Comparison of ENCODE assay signal across 8 mouse cellular contexts in the genomic region with DNA sequence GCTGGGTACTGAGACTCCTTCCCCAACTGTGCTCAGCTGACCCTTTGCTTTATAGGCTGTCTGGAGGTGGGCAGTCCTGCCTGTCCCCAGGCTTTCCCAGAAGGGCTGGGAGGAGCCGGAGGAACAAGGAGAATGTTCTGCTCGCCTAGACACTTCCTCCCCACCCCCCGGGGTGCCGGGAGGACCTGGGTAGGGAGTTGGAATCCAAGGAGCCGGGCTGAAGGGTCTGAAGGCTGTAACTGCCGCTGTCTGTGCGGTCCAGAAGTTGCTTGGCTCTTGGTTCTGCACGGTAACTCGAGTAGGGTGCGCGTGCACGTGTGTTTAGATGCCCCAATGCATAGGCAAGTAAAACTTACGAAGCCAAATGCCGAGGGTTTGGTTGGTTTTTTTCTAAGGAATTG.
DNase-seq lines count a peak whose midpoint lies in the region; ATAC-seq lines count a peak whose summit lies in the region.

No protein-coding gene starts in this region.

- peak overlapping the region; percentile 76 for H3K27ac ChIP-seq in embryonic facial prominence, embryonic 10.5 days (replicated peaks)
- H3K27ac ChIP-seq in heart, embryonic 10.5 days: peak overlapping the region; percentile 90
- H3K27ac ChIP-seq in kidney, embryonic 14.5 days (ENCODE audit: low read depth, low read length): peak overlapping the region; percentile 85

- peak; percentile 78 for ATAC-seq in kidney, embryonic 14.5 days (ENCODE audit: low FRiP score, low TSS enrichment)

- under 1% methylated on average over 14 of the region's 14 CpGs for WGBS in embryonic facial prominence, embryonic 10.5 days
- 2% methylated on average over 14 of the region's 14 CpGs for WGBS in heart, embryonic 10.5 days
- WGBS in kidney, embryonic 14.5 days: under 1% methylated on average over 14 of the region's 14 CpGs

- H3K27me3 ChIP-seq in embryonic facial prominence, embryonic 10.5 days (replicated peaks; ENCODE audit: low read depth, poor library complexity, severe bottlenecking): no peaks in the 10 kb centered on the region
- no peaks in the 10 kb centered on the region for H3K27me3 ChIP-seq in heart, embryonic 10.5 days (ENCODE audit: insufficient read depth, poor library complexity, severe bottlenecking)
- H3K27me3 ChIP-seq in kidney, embryonic 14.5 days (ENCODE audit: control insufficient read depth, insufficient read depth, low read length): no peaks in the 10 kb centered on the region

- peak overlapping the region; percentile 50 for H3K4me3 ChIP-seq in embryonic facial prominence, embryonic 10.5 days
- H3K4me3 ChIP-seq in heart, embryonic 10.5 days: peak overlapping the region; percentile 51
- peak overlapping the region; percentile 30 for H3K4me3 ChIP-seq in kidney, embryonic 14.5 days (ENCODE audit: low read length)

- no peaks in the 10 kb centered on the region for H3K9me3 ChIP-seq in embryonic facial prominence, embryonic 10.5 days
- H3K9me3 ChIP-seq in heart, embryonic 10.5 days: no peaks in the 10 kb centered on the region
- H3K9me3 ChIP-seq in kidney, embryonic 14.5 days (ENCODE audit: control insufficient read depth, low read length): no peaks in the 10 kb centered on the region

- H3K9ac ChIP-seq in kidney, embryonic 14.5 days (ENCODE audit: low read depth, low read length): peak overlapping the region; percentile 54

- H3K4me2 ChIP-seq in kidney, embryonic 14.5 days (replicated peaks; ENCODE audit: low read depth, low read length): peak overlapping the region; percentile 47

- H3K4me1 ChIP-seq in embryonic facial prominence, embryonic 10.5 days: peaks cover 45% of the 10 kb centered on the region
- H3K4me1 ChIP-seq in heart, embryonic 10.5 days: peaks cover 59% of the 10 kb centered on the region
- H3K4me1 ChIP-seq in kidney, embryonic 14.5 days (ENCODE audit: control insufficient read depth, insufficient read depth, low read length): peaks cover 31% of the 10 kb centered on the region

- H3K36me3 ChIP-seq in embryonic facial prominence, embryonic 10.5 days (replicated peaks): no peaks in the 10 kb centered on the region
- no peaks in the 10 kb centered on the region for H3K36me3 ChIP-seq in heart, embryonic 10.5 days
- no peaks in the 10 kb centered on the region for H3K36me3 ChIP-seq in kidney, embryonic 14.5 days (ENCODE audit: control insufficient read depth, insufficient read depth, low read length)

- DNase-seq in ovary, postnatal 36 days (ENCODE audit: low spot score): peak; percentile 61
- DNase-seq in ovary, postnatal 14 days (ENCODE audit: low spot score): no peak
- peak; percentile 66 for DNase-seq in embryonic facial prominence, embryonic 10.5 days (ENCODE audit: low spot score)
- no peak for DNase-seq in heart, embryonic 10.5 days (ENCODE audit: low spot score)
- DNase-seq in lung, postnatal 14 days: peak; percentile 65
- DNase-seq in right cerebral cortex, postnatal 25 days: peak; percentile 16
- DNase-seq in layer of hippocampus, postnatal 25 days (ENCODE audit: extremely low spot score in 1 of 2, low spot score in 1 of 2): no peak

Comparison
In these comparisons a context has a peak if more than half of its experiments do, and no peak if none do; other contexts are left out.
1. DNase-seq: peak in ovary, postnatal 36 days (single experiment), embryonic facial prominence, embryonic 10.5 days (single experiment), lung, postnatal 14 days (single experiment) and right cerebral cortex, postnatal 25 days (single experiment); none in ovary, postnatal 14 days (single experiment), heart, embryonic 10.5 days (single experiment) and layer of hippocampus, postnatal 25 days (0 of 2).
2. Peak in every context shown above with its lines, with median percentiles within 50 percentile points of each other: H3K27ac ChIP-seq and H3K4me3 ChIP-seq.